Mouse (Mus musculus): Measurements from ENCODE around the gene Cldn7.

DNA sequence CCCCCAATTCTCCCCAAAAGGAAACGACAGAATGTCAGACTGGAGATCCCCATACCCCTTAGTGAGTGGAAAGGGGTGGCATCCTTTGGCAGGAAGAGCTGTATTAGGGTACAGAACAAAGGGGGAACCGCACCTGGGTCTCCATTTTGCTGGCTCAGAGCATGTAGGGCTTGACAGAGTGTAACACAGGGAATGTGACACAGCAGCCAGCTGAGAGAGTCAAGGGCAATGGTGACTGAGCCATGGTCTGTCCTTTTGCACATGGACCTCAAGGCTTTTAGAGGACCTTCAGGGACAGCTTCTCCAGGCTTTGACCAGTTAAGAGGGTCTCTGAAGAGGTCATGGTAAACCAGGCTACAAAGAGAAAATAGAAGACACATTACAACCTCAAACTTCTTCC, 10.3 kb downstream of the Cldn7 start:
- TF ChIP-seq POLR2A (IDR thresholded peaks at IDR 0.05; ENCODE audit: insufficient read depth, low read depth, low read length) (no peak), CTCF (IDR thresholded peaks at IDR 0.05; ENCODE audit: insufficient read depth, low read depth, low read length) (no peak)
